In the genomic region with DNA sequence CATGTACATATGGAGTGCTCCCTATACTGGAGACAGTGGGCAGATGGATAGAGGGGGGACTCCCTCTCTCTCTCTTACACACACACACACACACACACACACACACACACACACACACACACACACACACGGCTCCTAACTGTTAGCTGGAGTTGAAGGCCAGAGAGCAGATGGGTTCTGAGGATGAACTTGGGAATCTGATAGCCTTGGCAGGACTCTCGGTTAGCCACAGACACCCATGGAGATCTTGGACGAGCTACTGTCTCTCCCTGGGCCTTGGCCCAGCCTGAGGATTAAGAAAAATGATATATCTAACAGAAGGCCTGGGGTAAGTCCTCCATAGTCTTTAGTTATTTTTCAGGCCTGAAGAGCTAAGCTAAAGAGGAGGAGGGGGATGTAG, we compare ENCODE assay signal across 21 mouse cellular contexts. TPM values are rescaled to one million over a fixed set of nuclear protein-coding genes. Genes with fewer than 3 reads are reported as not detected.
DNase-seq lines count a peak whose midpoint lies in the region; ATAC-seq and TF ChIP-seq lines count a peak whose summit lies in the region.
"Had no signal": no experiment of that assay in that cellular context is flagged by ENCODE, and none has a peak within 500 bp of the region (broad histone marks: within the 10 kb centered on the region; RNA-seq: fewer than 3 reads in every experiment).

No protein-coding gene starts in this region.

- peaks cover 6% of the 10 kb centered on the region; the same call in 1 of the 2 replicates for H3K4me1 ChIP-seq in midbrain, postnatal 0 days (ENCODE audit: insufficient read depth, low read length)
- H3K4me1 ChIP-seq in midbrain, embryonic 10.5 days = peaks cover 34% of the 10 kb centered on the region
- H3K4me1 ChIP-seq in limb, embryonic 10.5 days = peaks cover 99% of the 10 kb centered on the region

- no peak overlapping the region for H3K9ac ChIP-seq in midbrain, postnatal 0 days (replicated peaks; ENCODE audit: low read length, poor library complexity, severe bottlenecking)
- H3K9ac ChIP-seq: limb, embryonic 12.5 days; liver, embryonic 14.5 days had no signal

- no peak for ATAC-seq in midbrain, postnatal 0 days (ENCODE audit: low FRiP score)
- ATAC-seq in frontal cortex, adult (ENCODE audit: low TSS enrichment) = no peak
- ATAC-seq: hindbrain, embryonic 16.5 days had no signal

- H3K4me3 ChIP-seq in midbrain, postnatal 0 days (ENCODE audit: low read depth, low read length) = no peak overlapping the region
- H3K4me3 ChIP-seq in midbrain, embryonic 10.5 days = no peak overlapping the region
- no peak overlapping the region for H3K4me3 ChIP-seq in limb, embryonic 10.5 days
- H3K4me3 ChIP-seq: erythroblast, embryonic 14.5 days; heart, adult 2 months; limb, embryonic 12.5 days had no signal

- no peak overlapping the region for H3K4me2 ChIP-seq in midbrain, postnatal 0 days (ENCODE audit: low read depth, low read length, poor library complexity, severe bottlenecking)
- H3K4me2 ChIP-seq: limb, embryonic 12.5 days had no signal

- no peak overlapping the region for H3K27ac ChIP-seq in midbrain, postnatal 0 days (ENCODE audit: low read depth, low read length)
- H3K27ac ChIP-seq in midbrain, embryonic 10.5 days (replicated peaks) = no peak overlapping the region
- H3K27ac ChIP-seq in limb, embryonic 10.5 days = peak overlapping the region; percentile 25; the same call in 1 of the 2 replicates
- H3K27ac ChIP-seq: heart, adult 2 months; limb, embryonic 12.5 days; liver, embryonic 14.5 days had no signal

- TF ChIP-seq CTCF in midbrain, postnatal 0 days (IDR thresholded peaks at IDR 0.05) = no peak

- 41% methylated on average over 3 of the region's 3 CpGs for WGBS in midbrain, postnatal 0 days
- WGBS in midbrain, embryonic 10.5 days = 72% methylated on average over 3 of the region's 3 CpGs
- WGBS in limb, embryonic 10.5 days = 78% methylated on average over 3 of the region's 3 CpGs

- H3K36me3 ChIP-seq in midbrain, postnatal 0 days (ENCODE audit: insufficient read depth, low read length) = no peaks in the 10 kb centered on the region
- H3K36me3 ChIP-seq in midbrain, embryonic 10.5 days = no peaks in the 10 kb centered on the region
- no peaks in the 10 kb centered on the region for H3K36me3 ChIP-seq in limb, embryonic 10.5 days
- H3K36me3 ChIP-seq: G1E; limb, embryonic 12.5 days had no signal

- no peaks in the 10 kb centered on the region for H3K9me3 ChIP-seq in midbrain, postnatal 0 days (ENCODE audit: low read length)
- no peaks in the 10 kb centered on the region for H3K9me3 ChIP-seq in midbrain, embryonic 10.5 days (replicated peaks)
- H3K9me3 ChIP-seq in limb, embryonic 10.5 days (replicated peaks) = no peaks in the 10 kb centered on the region
- H3K9me3 ChIP-seq: limb, embryonic 12.5 days had no signal

- peak; percentile 83 for DNase-seq in midbrain, postnatal 0 days (ENCODE audit: low spot score)
- DNase-seq in midbrain, embryonic 10.5 days (ENCODE audit: low spot score) = no peak
- peak; percentile 90 for DNase-seq in cerebellum, adult 11-12 months
- peak; percentile 87 to 94 for DNase-seq in cerebellum, postnatal 14 days
- no peak for DNase-seq in limb, embryonic 10.5 days (ENCODE audit: low spot score)
- no peak for DNase-seq in left cerebral cortex, adult 11 months (ENCODE audit: low spot score)
- no peak for DNase-seq in urinary bladder, postnatal 36 days (ENCODE audit: low spot score in 2 of 2)
- DNase-seq: adrenal gland, adult 2 months; embryo, embryonic 11 days; heart, adult 2 months; heart, postnatal 10 days; kidney, adult 18-20 months; layer of hippocampus, postnatal 36 days; right cerebral cortex, postnatal 14 days; thymus, postnatal 14 days had no signal

- H3K27me3 ChIP-seq in midbrain, postnatal 0 days (ENCODE audit: insufficient read depth, low read length) = no peaks in the 10 kb centered on the region
- peaks cover 28% of the 10 kb centered on the region for H3K27me3 ChIP-seq in midbrain, embryonic 10.5 days (ENCODE audit: low read depth, poor library complexity, severe bottlenecking)
- no peaks in the 10 kb centered on the region for H3K27me3 ChIP-seq in limb, embryonic 10.5 days (ENCODE audit: low read depth, poor library complexity, severe bottlenecking)
- H3K27me3 ChIP-seq: limb, embryonic 12.5 days had no signal

RNA-seq across cellular contexts. Expression of a gene that starts 3.0 kb away (rescaled TPM):
- 64.3 and 66.1 TPM in 2 replicates for total RNA-seq in midbrain, postnatal 0 days (2014; rRNA removed)
- polyA plus RNA-seq in midbrain, postnatal 0 days (2015; fragmentation: Nextera tagmentation; extraction: Ambion mirVana) = 31.4 and 34.8 TPM in 2 replicates
- polyA plus RNA-seq in midbrain, embryonic 10.5 days (2016; fragmentation: Nextera tagmentation; extraction: Ambion mirVana) = 20.8 and 30.0 TPM in 2 replicates
- 71.1 and 76.8 TPM in 2 replicates for polyA plus RNA-seq in limb, embryonic 10.5 days (2016; fragmentation: Nextera tagmentation; extraction: Ambion mirVana)

RNA-seq across cellular contexts. Expression of a gene that starts 33.1 kb away (rescaled TPM):
- 1.3 and 2.1 TPM in 2 replicates for total RNA-seq in midbrain, postnatal 0 days (2014; rRNA removed)
- 0.71 and 1.1 TPM in 2 replicates for polyA plus RNA-seq in midbrain, postnatal 0 days (2015; fragmentation: Nextera tagmentation; extraction: Ambion mirVana)
- polyA plus RNA-seq in midbrain, embryonic 10.5 days (2016; fragmentation: Nextera tagmentation; extraction: Ambion mirVana) = 0.72 and 0.80 TPM in 2 replicates
- 0.87 and 1.3 TPM in 2 replicates for polyA plus RNA-seq in limb, embryonic 10.5 days (2016; fragmentation: Nextera tagmentation; extraction: Ambion mirVana)
- total RNA-seq: G1E had no signal
- polyA plus RNA-seq: G1E had no signal

RNA-seq across cellular contexts. Expression of a gene that starts 41.6 kb away (rescaled TPM):
- total RNA-seq in midbrain, postnatal 0 days (2014; rRNA removed) = 12.3 and 16.6 TPM in 2 replicates
- polyA plus RNA-seq in midbrain, postnatal 0 days (2015; fragmentation: Nextera tagmentation; extraction: Ambion mirVana) = 1.9 and 2.5 TPM in 2 replicates
- polyA plus RNA-seq in midbrain, embryonic 10.5 days (2016; fragmentation: Nextera tagmentation; extraction: Ambion mirVana) = 6.1 and 8.2 TPM in 2 replicates
- polyA plus RNA-seq in limb, embryonic 10.5 days (2016; fragmentation: Nextera tagmentation; extraction: Ambion mirVana) = 7.0 and 7.5 TPM in 2 replicates

Comparison
In these comparisons a context has a peak if more than half of its experiments do, and no peak if none do; other contexts are left out.
1. DNase-seq: peak in midbrain, postnatal 0 days (single experiment), cerebellum, adult 11-12 months (single experiment) and cerebellum, postnatal 14 days (2 of 2); none in midbrain, embryonic 10.5 days (single experiment), limb, embryonic 10.5 days (single experiment), left cerebral cortex, adult 11 months (single experiment) and urinary bladder, postnatal 36 days (0 of 2).